Mouse (Mus musculus) liver, embryonic 16.5 days (tissue): ENCODE results near the gene Rtn4rl1. TPM values are rescaled to one million over a fixed set of nuclear protein-coding genes. Genes with fewer than 3 reads are reported as not detected.

Source experiments
- ATAC-seq: fragments of 200-750 bp; cut with Nextera tagmentation; 2 replicates; pipeline ENCODE4 v1.8.0; 2017; ENCODE audit warnings: low read depth, mild to moderate bottlenecking, moderate number of reproducible peaks, moderate library complexity
- H3K27ac ChIP-seq: fragments of 300-500 bp; sonication (generic); 2 replicates; pipeline ENCODE4 v1.5.1; 2014; ENCODE audit warnings: mild to moderate bottlenecking, low read length
- H3K27me3 ChIP-seq: fragments of 300-500 bp; sonication (generic); 2 replicates; pipeline ENCODE4 v1.6.1; 2014; ENCODE audit warnings: low read depth, low read length, mixed read lengths; ENCODE audit not compliant: control insufficient read depth, insufficient read depth
- H3K36me3 ChIP-seq: fragments of 300-500 bp; sonication (generic); 2 replicates; pipeline ENCODE4 v1.6.1; 2014; ENCODE audit warnings: mild to moderate bottlenecking; ENCODE audit not compliant: control insufficient read depth, insufficient read depth
- H3K4me1 ChIP-seq: fragments of 300-500 bp; sonication (generic); 2 replicates; pipeline ENCODE4 v1.6.1; 2014; ENCODE audit warnings: low read depth, low read length, mixed read lengths; ENCODE audit not compliant: control insufficient read depth
- H3K4me2 ChIP-seq: fragments of 300-500 bp; sonication (generic); 2 replicates; pipeline ENCODE4 v1.6.1; 2014; ENCODE audit warnings: low read depth, low read length, mixed read lengths
- H3K4me3 ChIP-seq: fragments of 300-500 bp; sonication (generic); 2 replicates; pipeline ENCODE4 v1.5.1; 2014; ENCODE audit warnings: low read depth, mild to moderate bottlenecking, low read length
- H3K9ac ChIP-seq: fragments of 300-500 bp; sonication (generic); 2 replicates; pipeline ENCODE4 v1.6.1; 2014; ENCODE audit warnings: low read depth, low read length
- H3K9me3 ChIP-seq: fragments of 300-500 bp; sonication (generic); replicated peaks from 2 replicates; pipeline ENCODE4 v1.6.1; 2016; ENCODE audit warnings: low read length; ENCODE audit not compliant: control insufficient read depth
- WGBS: fragments of 180-500 bp; shearing (Covaris S2); extraction: QIAGEN DNeasy Blood & Tissue Kit; methylation state at CpG from one replicate; pipeline ENCODE4 v1.1.7; 2014; ENCODE audit not compliant: insufficient replicate concordance; 5-methylcytosine and 5-hydroxymethylcytosine counted together
- polyA plus RNA-seq: library from polyadenylated mRNA; unstranded; fragments of >200 nt; fragmentation: Nextera tagmentation; extraction: Ambion mirVana; gene quantifications from 2 replicates; pipeline ENCODE4 v1.2.1, GENCODE M21; 2015

The Rtn4rl1 gene
- polyA plus RNA-seq, 1 experiment from 2014 or later = 0.44 TPM

DNA sequence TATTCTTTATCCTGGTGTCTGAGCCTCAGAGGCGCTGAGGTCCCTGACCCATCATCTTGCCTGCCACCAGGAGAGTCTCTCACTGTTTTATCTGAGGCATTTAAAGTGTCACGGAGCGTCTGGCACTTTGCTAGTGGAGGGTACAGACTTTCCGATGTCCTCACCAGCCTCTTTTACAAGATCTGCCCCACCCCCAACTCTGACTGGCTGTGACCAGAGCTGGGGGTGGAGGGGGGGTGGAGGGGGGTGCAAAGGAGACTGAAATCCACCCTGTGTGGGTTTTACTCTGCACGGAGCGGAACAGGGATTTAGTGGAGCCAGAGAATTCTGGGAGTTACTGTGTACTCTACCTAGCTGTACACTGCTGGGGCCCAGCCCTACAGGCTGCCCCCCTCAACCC, 81.5 kb downstream of the Rtn4rl1 start:
- Histone ChIP-seq H3K4me3 (no peak overlapping the region), H3K4me1 (peaks cover 24% of the 10 kb centered on the region), H3K4me2 (no peak overlapping the region), H3K27ac (no peak overlapping the region), H3K9me3 (no peaks in the 10 kb centered on the region), H3K27me3 (no peaks in the 10 kb centered on the region), H3K36me3 (no peaks in the 10 kb centered on the region), H3K9ac (no peak overlapping the region)
- 67% methylated on average over 6 of the region's 6 CpGs for WGBS
- no peak for ATAC-seq

DNA sequence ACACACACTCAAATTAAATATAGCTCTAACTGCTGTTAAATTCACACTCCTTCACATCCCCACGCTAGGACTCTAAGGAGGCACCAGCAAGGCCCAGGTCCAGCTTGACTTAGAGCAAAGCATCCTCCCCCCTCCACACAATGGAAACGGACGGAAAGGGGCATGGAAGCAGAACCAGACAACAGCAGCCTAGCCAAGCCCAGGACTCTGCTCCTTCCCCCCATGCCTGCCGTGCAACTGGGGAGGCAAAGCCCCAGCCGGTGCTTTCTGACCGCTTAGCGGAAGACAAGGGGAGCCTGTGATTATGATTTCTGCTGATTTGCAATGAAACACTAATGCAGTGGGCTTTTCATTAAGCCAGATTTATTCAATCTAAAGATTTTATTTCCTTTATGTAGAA, 84.5 kb downstream of the Rtn4rl1 start:
- peaks cover 26% of the 10 kb centered on the region for H3K4me1 ChIP-seq
- H3K4me3 ChIP-seq = no peak overlapping the region
- no peak for ATAC-seq
- peaks cover 21% of the 10 kb centered on the region for H3K27me3 ChIP-seq
- H3K9me3 ChIP-seq = no peaks in the 10 kb centered on the region
- no peak overlapping the region for H3K4me2 ChIP-seq
- H3K27ac ChIP-seq = no peak overlapping the region
- 80% methylated on average over 7 of the region's 7 CpGs for WGBS
- no peaks in the 10 kb centered on the region for H3K36me3 ChIP-seq
- H3K9ac ChIP-seq = no peak overlapping the region

DNA sequence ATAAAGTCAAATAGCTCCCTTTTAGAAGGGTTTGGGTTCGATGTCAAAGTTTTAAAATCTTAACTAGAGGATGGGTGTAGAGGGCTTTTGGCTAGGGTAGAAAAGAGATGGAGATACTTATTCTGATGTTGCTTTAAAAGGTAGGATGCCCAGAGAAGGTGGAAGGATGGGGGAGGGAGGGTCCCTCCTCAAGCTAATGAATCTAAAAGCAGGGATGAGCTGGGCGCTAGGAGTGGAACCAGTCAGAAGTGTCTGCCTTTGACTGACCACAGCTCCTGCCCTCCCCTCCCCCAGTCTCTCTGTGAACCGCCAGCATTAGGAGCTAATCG, 85.4 kb downstream of the Rtn4rl1 start:
- peak overlapping the region; percentile 42 for H3K4me3 ChIP-seq
- H3K27ac ChIP-seq = no peak overlapping the region
- H3K36me3 ChIP-seq = no peaks in the 10 kb centered on the region
- H3K9ac ChIP-seq = peak overlapping the region; percentile 54
- ATAC-seq = no peak
- no peaks in the 10 kb centered on the region for H3K9me3 ChIP-seq
- peaks cover 26% of the 10 kb centered on the region for H3K4me1 ChIP-seq
- peak overlapping the region; percentile 56 for H3K4me2 ChIP-seq
- peaks cover 21% of the 10 kb centered on the region for H3K27me3 ChIP-seq
- WGBS = 17% methylated on average over 4 of the region's 4 CpGs

DNA sequence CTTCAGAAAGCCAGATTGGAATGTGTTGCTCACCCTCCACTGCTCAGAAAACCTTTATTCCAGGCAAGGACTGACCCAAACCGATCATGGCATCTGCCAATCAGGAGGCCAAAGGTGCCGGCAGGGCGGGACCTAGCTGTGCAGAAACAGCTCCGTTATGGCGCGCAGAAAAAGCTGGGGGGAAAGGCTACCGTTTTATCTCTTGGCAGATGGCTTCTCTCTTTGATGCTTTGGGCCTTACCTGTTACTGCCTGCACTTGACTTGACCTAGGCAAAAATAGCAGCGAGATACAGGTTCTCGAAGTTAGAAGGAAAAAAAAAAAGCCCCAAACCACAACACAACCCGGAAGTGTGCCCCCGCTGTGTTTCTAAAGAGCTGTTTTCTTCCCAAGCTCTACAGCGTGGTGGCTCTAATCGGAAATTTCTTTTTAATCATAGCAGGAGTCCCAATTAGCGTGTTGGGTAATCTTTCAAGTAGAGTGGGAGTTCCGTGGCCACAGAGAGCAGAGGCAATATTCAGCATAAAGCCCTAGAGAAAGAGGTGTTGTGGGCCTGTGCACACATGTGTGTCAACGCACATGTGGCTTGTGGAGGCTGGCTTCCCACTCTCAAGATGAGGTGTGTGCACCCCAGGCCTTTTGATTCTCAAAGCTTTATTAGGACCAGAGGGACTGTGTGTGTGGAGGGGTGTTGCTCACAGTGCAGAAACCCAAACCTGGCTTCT, 85.9 kb downstream of the Rtn4rl1 start:
- WGBS = 5% methylated on average over 16 of the region's 16 CpGs
- no peaks in the 10 kb centered on the region for H3K36me3 ChIP-seq
- H3K9ac ChIP-seq = peak overlapping the region; percentile 54
- H3K4me1 ChIP-seq = peaks cover 26% of the 10 kb centered on the region
- peaks cover 21% of the 10 kb centered on the region for H3K27me3 ChIP-seq
- H3K4me2 ChIP-seq = peak overlapping the region; percentile 56
- H3K9me3 ChIP-seq = no peaks in the 10 kb centered on the region
- peak overlapping the region; percentile 42 for H3K4me3 ChIP-seq
- peak overlapping the region; percentile 21 for H3K27ac ChIP-seq
- ATAC-seq = peak; percentile 70

DNA sequence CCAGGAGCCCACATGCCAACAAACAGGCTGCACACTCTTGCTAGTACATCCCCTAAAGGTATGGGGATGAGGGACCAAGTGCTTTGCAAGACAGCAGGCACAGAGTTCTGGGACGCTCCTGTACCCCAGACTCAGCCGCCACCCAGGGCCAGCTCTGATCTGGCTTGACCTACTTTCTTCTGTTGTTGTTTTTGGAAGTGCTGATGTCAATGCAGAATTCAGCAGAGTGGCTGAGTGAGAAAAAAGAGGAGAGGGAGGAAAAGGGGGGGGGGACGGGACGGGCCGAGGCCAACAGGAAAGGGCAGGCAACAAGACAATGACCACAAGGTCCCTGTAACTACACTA, 86.5 kb downstream of the Rtn4rl1 start:
- Histone ChIP-seq H3K27ac (peak overlapping the region; percentile 21; the same call in 1 of the 2 replicates), H3K36me3 (no peaks in the 10 kb centered on the region), H3K4me1 (peaks cover 26% of the 10 kb centered on the region), H3K27me3 (peaks cover 21% of the 10 kb centered on the region), H3K4me2 (peak overlapping the region; percentile 56; the same call in 1 of the 2 replicates), H3K9ac (no peak overlapping the region), H3K4me3 (no peak overlapping the region), H3K9me3 (no peaks in the 10 kb centered on the region)
- ATAC-seq = no peak
- 65% methylated on average over 5 of the region's 5 CpGs for WGBS

- Histone ChIP-seq H3K4me1 (peaks cover 26% of the 10 kb centered on the region), H3K4me2 (no peak overlapping the region), H3K9ac (no peak overlapping the region), H3K9me3 (no peaks in the 10 kb centered on the region), H3K27ac (no peak overlapping the region), H3K27me3 (peaks cover 21% of the 10 kb centered on the region), H3K36me3 (no peaks in the 10 kb centered on the region), H3K4me3 (no peak overlapping the region)
- 67% methylated on average over 5 of the region's 5 CpGs for WGBS
- ATAC-seq = no peak
These were observed 86.9 kb downstream of the Rtn4rl1 start for GRCm38 (mm10) chr11:75280435-75281001.

DNA sequence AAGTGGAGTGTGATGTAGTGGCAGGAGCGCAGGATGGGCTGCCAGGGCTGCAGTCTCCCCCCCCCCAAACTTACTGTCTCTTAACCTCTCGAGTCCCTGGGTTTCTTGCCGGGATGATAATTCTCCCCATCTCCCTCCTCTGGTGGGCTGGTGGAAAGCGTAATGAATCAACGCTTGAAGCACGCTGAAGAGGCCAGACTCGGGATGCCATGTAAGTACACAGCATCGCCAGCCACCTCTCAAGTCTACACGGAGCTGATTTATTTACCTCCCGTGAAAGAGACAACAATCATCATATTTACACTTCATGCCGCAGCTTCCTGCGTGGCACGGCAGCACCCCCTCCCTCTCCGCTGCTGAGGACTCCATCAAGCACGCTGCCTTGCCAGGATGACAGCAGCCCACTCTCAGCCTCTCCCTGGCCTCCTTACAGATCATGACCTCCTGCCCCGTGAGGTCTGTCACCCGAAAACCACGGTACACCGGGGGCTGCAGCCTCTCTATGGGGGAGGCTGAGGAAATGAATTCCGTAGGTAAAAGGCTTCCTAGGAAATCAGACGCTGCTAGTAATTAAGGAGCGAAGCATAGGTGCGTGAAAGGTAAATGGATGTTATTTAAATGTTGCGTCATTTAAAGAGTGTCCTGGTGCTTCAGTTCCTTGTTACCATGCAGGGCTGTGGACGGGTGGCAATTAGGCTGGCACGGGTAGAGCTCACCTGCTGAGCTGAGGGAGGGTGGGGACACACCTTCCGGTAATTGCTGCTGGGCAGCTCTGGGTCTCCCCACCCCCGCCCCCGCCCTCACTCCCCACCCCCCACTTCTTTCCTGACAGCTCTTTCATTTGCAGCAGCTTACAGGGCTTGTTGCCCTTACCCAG, 88.0 kb downstream of the Rtn4rl1 start:
- WGBS = 30% methylated on average over 29 of the region's 29 CpGs
- H3K4me2 ChIP-seq = peak overlapping the region; percentile 43
- H3K9ac ChIP-seq = no peak overlapping the region
- no peak for ATAC-seq
- peaks cover 26% of the 10 kb centered on the region for H3K4me1 ChIP-seq
- no peak overlapping the region for H3K27ac ChIP-seq
- no peaks in the 10 kb centered on the region for H3K9me3 ChIP-seq
- H3K27me3 ChIP-seq = peaks cover 21% of the 10 kb centered on the region
- no peak overlapping the region for H3K4me3 ChIP-seq
- H3K36me3 ChIP-seq = no peaks in the 10 kb centered on the region

DNA sequence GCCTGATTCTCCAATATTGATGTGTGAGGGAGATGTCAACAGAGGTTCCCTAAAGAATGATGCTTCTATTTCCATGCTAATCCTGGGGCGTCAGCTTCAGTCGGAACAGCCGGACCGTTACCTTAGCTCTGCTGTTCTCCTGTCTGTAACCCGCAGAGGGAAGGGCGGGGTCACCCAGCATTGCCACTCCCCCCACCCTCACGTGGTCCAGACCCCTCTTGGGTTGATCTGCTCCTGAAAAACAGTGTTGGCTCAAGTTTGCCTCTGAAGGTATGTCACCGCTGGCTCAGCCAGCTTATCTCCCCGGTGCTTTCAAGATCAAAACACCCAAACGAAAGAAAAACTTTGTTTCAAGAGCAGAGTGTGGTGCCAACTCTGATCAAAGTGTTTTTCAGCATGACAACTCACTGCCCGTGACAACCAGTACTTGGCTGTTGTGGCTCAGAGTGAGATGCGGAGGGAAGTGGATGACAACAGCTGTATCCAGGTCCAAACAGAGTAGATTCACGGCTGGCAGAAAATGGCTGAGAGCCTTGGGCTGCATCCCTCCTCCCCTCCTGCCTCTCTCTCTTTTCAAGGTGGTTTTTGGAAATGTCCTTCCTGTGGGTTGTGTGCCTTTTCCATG, 89.0 kb downstream of the Rtn4rl1 start:
- Histone ChIP-seq H3K4me3 (peak overlapping the region; percentile 0; the same call in 1 of the 2 replicates), H3K27me3 (peaks cover 21% of the 10 kb centered on the region), H3K4me2 (peak overlapping the region; percentile 43), H3K27ac (no peak overlapping the region), H3K36me3 (no peaks in the 10 kb centered on the region), H3K9me3 (no peaks in the 10 kb centered on the region), H3K4me1 (peaks cover 26% of the 10 kb centered on the region), H3K9ac (0 out of 2 replicates have a peak overlapping the region, but pooled peaks have one; percentile 0)
- ATAC-seq = no peak
- WGBS = 13% methylated on average over 13 of the region's 13 CpGs
